Mouse (Mus musculus) G1E (cell line): ENCODE data around the gene Tnr.

Experiments
- CTCF ChIP-seq: IDR thresholded peaks from 2 replicates; pipeline ENCODE4 v1.5.1; 2012; ENCODE audit warnings: low read depth, low read length, inconsistent platforms, mixed read lengths
- GATA1 ChIP-seq: IDR thresholded peaks from 2 replicates; pipeline ENCODE4 v1.6.1; 2012; ENCODE audit warnings: borderline replicate concordance, low read length, inconsistent platforms, mixed read lengths
- GATA2 ChIP-seq: IDR thresholded peaks from 2 replicates; pipeline ENCODE4 v1.6.1; 2012; ENCODE audit warnings: low read depth, low read length, inconsistent platforms, borderline replicate concordance
- POLR2AphosphoS5 ChIP-seq: IDR thresholded peaks from 2 replicates; pipeline ENCODE4 v1.6.1; 2012; ENCODE audit warnings: low read depth, low read length, inconsistent platforms; ENCODE audit not compliant: insufficient replicate concordance
- TAL1 ChIP-seq: conservative IDR thresholded peaks from 2 replicates; pipeline ENCODE4 v1.6.1; 2012; ENCODE audit warnings: low read depth, low read length, inconsistent platforms, mixed read lengths

DNA sequence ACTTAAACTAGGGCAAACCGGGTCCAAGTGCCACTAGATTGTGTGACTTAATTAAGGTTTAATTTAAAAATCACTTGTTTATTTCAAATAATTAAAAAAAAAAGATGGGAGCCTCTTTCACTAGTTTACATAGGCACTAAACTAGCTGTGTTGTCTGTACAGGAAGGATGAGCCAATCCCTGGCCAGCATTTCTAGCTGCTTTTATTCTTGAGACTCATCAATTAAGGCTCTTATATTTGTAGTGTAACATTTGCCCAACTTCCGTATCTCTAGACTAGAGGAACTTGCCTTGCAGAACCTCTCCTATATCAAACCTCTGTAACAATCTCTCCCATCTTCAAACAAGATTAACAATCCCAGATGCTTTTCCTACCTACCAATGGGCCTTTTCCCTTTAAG is 47.3 kb downstream of the Tnr start:
- TF ChIP-seq CTCF (no peak), POLR2AphosphoS5 (no peak), GATA2 (no peak), GATA1 (no peak), TAL1 (no peak)
